Mouse (Mus musculus): ENCODE data around the gene Rps13.

Rps13 gene

GRCm38 (mm10) chr7:116292377-116292776 is 41.6 kb downstream of the Rps13 start:
- no peak for DNase-seq (ENCODE audit: low spot score)

GRCm38 (mm10) chr7:116290559-116290958 is 43.4 kb downstream of the Rps13 start:
- DNase-seq (ENCODE audit: low spot score), result no peak

GRCm38 (mm10) chr7:116288996-116289395 is 45.0 kb downstream of the Rps13 start:
- no peak for DNase-seq (ENCODE audit: low spot score)

DNA sequence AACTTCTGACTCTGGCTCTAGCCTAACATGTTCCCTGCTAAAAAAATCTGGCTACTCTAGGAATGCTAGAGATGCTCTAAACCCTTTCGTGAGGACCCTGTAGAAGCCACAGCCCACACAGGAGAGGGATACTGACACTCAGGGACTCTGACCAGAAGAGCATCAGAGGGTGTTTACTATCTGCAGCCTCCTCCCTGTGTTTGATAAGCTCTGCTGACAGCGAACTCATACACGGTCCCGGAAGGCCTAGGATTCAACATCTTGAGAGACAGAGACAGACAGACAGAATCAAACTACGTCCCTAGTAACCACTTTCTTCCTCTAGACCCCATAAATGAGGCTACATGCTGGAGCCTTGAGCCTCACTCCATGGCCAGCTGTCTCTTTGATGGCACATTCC is 46.0 kb downstream of the Rps13 start:
- DNase-seq (ENCODE audit: low spot score), result no peak

DNA sequence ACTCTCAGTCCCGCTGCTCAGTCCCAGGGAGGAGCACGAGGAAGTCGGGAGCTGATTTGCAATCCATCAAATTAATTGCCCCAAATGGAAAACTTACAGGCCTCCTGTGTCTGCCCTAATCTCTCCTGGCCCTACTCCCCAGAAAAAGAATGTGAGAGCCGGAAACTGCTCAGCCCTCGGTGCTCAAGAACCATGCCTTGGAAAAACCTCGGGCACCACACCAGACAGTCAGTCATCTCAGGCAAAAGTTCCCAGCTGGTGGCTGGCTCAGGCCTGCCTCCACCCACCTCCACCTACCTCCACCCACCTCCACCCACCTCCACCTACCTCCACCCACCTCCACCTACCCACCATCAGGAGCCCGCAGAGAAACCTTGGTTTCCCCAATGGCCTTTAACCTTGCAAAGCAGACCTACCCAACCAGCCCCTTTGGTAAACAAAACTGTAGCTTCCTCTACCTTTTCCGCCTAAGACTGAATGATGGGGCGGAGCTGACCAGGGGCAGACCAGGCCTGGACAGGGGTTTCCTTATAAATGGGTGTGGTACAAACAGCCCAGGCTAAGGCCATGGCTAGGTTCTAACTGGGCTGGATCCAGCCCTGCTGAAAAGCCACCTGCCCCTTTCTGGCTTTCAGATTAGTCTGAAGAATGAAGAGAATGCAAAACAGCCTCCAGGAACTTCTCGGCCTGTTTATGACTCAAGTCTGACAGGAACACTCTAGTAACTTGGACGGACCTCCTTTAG is 47.2 kb downstream of the Rps13 start:
- DNase-seq (ENCODE audit: low spot score), result no peak

DNA sequence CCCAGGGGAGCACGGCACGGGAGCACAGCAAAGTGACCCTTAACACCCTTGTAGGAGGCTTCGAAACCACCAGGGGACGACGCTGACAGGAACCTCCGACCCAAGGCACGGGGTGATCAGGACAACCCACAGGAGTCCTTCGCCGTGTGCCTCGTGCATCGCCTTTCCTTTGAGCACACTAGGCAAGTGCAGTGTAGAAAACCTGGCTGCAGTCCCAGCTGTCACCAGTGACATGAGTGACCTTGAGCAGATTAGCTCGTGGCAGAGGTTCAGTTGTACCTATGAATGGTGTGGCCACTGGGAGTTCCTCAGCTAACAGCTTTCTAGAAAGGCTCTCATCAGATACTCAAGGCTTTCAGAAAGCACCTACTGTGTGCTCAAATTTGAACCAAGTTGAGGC is 47.8 kb downstream of the Rps13 start:
- DNase-seq (ENCODE audit: low spot score), result no peak

DNA sequence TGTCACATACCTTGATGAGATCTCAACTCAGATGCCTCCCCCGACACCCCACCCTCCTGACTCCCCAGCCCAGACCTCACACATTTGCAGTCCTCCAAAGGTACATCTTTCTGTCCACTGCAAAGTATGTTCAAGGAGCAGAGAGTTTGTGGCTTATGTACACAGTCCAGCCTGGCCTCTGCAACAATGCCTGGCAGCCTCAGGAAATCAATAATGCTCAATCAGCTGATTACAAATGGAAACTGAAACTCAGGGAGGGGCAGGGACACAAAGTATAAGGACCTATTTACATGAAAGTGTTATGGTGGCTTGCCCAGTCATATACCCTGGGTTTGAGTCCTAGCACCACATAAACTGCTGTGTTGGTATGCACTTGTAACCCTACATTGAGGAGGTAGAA is 48.8 kb downstream of the Rps13 start:
- no peak for DNase-seq (ENCODE audit: low spot score)

GRCm38 (mm10) chr7:116282755-116283154 is 51.2 kb downstream of the Rps13 start:
- DNase-seq (ENCODE audit: low spot score), result no peak

All from ovary, postnatal 14 days (tissue).